Mouse (Mus musculus) cerebellum, adult 18-20 months (tissue): ENCODE data around the gene Cldn34c1.
"Not testable (repeated sequence)": the region's sequence is repeated elsewhere in the genome, so short reads cannot be mapped to it uniquely, and the experiment has no call there.

ENCODE experiments used
- DNase-seq, 2 experiments: peaks; one replicate each; pipeline ENCODE4 v3.0.0; 2021

The Cldn34c1 gene

DNA sequence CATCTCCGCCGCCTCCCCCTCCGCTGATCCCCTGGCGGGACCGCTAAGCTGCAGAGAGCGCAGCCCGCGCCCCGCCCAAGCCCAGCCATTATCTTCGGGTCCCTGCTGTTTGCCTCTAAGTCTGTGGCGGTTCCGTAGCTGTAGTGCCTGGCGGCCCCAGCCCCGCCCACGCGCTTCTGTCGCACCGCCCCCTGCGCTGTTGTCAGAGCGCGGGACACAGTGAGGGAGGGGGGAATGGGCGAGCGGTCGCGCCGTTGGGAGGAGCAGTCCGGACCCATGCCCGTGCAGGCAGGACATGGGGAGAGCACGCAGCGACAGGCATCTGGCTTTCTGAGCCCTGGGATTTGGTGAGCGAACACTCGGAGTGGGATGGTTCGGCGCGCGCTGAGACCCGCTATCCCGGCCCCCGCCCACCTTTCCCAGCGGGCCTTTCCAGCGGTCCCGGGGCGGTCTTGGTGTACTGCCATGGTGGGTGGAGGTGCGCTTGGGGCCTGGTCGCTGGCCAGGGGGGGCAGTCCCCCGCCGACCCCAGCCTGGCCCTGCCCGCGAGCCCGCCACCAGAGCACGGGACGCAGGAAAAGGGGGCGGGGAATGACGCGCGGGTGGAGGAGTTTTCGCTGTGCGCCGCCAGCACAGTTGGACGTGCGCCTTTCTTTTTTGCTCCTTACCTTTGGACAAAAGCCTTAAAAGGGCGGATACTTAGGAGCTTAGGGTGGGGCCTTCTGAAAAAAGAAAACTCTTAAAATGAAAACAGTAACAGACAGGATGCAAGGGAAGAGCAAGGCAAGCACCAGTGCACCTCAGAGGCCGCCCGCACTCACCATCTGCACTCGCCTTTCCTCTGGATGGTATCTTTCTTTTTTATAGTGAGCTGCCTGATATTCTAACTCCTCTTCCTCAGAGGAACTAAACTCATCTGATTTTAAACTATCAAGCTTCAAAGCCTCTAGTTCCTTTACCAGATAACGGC is at the start of gene Cldn34c1:
Gene Cldn34c1, plus strand, starts transcription at position 205 of the 970 bp plus-strand sequence.
- DNase-seq = peak; percentile 82 to 83

DNA sequence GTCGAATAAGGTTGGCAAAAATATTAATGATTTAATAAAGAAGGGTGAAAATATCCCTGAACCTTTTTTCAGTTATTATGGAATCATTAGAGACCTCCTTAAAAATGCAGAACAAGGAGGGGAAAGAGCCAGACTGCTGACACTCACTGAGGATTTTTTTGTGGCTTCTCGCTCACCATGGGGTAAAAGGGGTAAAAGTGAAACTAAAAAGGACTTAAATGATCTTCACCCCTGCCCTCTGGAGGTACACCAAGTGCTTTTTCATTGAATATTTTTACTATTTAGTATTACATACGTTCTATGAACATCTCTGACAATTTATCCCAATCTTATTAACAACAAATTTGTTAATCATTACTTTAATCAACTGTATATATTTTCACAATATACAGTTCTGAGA is 15.9 kb upstream of the Cldn34c1 start:
- no peak for DNase-seq

DNA sequence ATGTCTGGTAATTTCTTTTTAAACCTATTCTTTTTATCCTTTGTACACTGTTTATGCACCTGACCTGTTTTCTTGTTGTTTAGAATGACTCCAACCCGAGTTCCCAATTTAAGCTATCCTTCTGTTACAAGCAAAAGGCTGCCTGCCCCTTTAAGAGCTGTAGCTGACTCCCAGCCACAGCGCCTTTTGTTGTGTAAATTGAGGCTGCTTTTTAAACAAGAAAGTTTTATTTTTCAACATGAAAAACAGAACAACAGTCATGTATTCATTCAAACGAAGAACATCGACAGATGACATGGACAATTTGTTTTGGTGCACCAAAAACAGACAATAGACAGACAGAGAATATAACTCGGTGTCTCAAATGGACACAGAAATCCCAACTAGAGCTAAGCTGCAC is 489 bp upstream of the Cldn34c1 start:
- DNase-seq = peak in 1 of 2 experiments; percentile 20

DNA sequence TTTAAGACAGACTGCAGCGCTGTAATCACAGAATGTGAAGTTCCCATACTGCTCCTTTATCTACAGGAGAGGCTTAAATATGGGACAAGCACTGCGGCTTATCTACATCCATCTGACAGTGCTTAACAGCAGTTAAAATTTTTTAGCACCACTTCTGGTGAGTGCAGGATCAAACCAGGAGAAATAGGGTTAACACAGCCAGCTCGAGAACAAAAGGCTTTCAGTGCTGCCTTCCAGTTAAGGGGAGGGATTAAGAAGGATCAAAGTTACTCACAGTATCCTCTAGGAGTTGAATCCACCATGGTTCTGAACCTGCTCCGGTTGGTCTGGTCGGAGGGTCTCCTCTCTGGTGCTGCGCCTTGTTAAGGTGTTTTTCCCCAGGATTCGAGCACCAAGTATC is 1.4 kb downstream of the Cldn34c1 start:
- not testable (repeated sequence) for DNase-seq

DNA sequence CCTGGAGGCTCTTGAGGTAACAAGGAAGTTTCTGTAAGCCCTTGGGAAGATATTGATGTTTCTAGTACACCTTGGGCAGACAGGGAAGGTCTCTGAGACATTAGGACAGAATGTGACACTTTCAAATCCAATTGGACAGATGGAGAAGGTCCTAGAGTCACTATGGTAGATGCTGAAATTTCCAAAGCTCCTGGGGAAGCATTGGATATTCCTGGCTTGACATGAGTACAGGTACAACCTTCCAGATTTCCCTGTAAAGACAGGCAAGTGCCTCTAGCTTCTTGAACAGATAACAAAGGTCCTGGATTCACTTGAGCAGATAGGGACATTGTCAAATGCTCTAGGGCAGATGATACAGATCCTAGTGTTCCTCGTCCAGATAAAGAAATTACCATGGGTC is 119.1 kb downstream of the Cldn34c1 start, which contains the start of gene Srsx:
Gene Srsx, minus strand, starts transcription at position 101 of the 400 bp plus-strand sequence.
- not testable (repeated sequence) for DNase-seq
